Mouse (Mus musculus): ENCODE results near the gene Rbm4b.
"Not testable (repeated sequence)": the region's sequence is repeated elsewhere in the genome, so short reads cannot be mapped to it uniquely, and the experiment has no call there.

Rbm4b gene

DNA sequence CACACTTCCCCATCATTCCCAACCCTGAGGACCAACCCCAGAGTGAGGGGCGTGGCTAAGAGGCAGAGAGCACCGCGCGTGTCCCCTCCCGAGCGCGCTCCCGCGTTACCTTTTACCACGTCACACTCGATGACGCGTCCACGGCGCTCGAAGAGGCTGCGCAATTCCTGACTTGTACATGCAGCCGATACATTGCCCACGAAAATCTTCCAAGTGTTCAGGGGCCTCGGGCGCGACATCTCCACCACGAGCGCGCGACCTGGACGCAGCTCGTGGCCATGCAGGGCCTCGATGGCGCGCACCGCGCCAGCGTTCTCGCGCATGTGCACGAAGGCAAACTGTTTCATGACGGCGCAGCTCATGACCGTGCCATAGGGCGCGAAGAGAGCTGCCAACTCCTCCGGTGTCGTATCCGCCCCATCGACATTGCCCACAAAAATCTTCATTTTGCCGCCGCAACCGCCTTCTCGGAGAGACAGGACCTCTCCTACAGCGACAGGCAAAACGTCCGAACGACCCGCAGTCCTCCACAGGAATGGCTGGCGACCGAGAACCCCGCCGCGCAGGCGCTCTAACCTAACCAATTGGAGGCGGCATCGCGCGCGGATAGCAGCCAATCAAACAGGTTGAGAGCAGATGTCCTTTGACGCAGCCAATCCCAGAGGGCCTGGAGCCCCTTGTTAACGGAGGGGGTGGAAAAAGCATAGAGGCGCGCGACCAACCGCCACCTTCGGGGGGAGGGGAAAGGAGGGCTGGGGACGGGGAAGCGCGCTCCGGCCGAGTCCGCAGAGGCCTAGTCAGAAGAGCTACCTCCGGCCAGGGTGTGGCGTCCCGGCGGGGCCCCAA, 55.0 kb downstream of the Rbm4b start, which contains the start of the genes Gm21992 and Rbm14:
Gm21992 (minus strand) TSS at position 550 of the 846 bp plus-strand sequence.
Rbm14 (minus strand) TSS at position 572 of the 846 bp plus-strand sequence.
- DNase-seq: peak; percentile 97

DNA sequence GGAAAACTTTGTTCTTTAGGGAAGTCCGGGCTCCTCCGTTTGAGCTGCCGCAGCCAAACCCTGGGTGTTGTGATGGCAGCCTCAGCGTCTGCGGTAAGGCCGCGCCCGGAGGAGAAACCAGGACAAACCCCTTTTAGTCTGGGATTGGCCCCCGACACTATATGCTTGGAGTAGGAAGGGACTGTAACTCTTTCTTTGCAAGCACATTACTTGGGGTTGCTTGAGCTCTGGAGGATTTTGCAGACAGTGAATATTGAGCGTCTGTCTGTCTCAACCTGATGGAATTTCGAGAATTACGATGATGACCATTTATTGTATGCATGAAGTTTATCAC, 55.6 kb downstream of the Rbm4b start:
- no peak for DNase-seq

DNA sequence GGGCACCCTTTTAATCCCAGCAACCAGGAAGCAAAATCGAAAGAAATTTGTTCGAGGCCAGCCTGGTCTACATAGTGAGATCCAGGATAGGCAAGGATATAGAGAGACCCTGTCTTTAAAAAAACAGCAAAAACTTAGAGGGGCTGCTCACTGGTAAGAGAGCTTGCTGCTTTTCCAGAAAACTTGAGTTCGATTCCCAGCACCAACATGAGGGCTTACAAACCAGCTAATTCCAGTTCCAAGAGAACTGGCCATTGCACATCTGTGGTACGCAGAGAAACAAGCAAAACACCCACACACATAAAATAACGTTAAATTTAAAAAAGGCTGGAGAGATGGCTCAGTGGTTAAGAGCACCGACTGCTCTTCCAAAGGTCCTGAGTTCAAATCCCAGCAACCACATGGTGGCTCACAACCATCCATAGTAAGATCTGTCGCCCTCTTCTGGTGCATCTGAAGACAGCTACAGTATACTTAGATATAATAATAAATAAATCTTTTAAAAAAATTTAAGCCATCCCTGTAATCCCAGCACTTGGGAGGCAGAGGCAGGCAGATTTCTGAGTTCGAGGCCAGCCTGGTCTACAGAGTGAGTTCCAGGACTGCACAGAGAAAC, 56.1 kb downstream of the Rbm4b start:
- DNase-seq: not testable (repeated sequence)

DNA sequence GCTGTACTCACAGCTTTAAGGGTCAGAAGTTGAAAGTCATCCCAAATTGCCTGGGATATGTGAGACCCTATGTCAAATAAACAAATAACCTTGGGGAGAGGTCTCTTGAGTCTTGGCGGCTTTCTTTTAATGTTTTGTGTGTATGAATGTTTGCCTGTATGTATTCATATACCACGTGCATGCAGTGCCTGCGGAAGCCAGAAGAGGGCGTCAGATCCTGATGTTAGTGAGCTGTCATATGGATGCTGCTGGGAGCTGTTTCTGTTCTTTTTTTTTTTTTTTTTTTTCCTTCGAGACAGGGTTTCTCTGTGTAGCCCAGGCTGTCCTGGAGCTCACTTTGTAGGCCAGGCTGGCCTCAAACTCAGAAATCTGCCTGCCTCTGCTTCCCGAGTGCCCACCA, 56.7 kb downstream of the Rbm4b start:
- no peak for DNase-seq

Measured in right cerebral cortex, postnatal 14 days (tissue).